Mouse (Mus musculus) intestine, embryonic 16.5 days (tissue): ENCODE results near the gene Eps8l3. TPM values are rescaled to one million over a fixed set of nuclear protein-coding genes. Genes with fewer than 3 reads are reported as not detected.

Source experiments
- ATAC-seq: fragments of 200-750 bp; cut with Nextera tagmentation; 2 replicates; pipeline ENCODE4 v1.8.0; 2017; ENCODE audit warnings: moderate TSS enrichment, moderate library complexity
- H3K27ac ChIP-seq: fragments of 300-500 bp; sonication (generic); 2 replicates; pipeline ENCODE4 v1.5.1; 2014; ENCODE audit warnings: mild to moderate bottlenecking, low read length
- H3K27me3 ChIP-seq: fragments of 300-500 bp; sonication (generic); replicated peaks from 2 replicates; pipeline ENCODE4 v1.6.1; 2014; ENCODE audit warnings: low read length, control low read depth, mixed read lengths; ENCODE audit not compliant: control insufficient read depth, insufficient read depth
- H3K36me3 ChIP-seq: fragments of 300-500 bp; sonication (generic); 2 replicates; pipeline ENCODE4 v1.6.1; 2014; ENCODE audit warnings: low read length, control low read depth; ENCODE audit not compliant: control insufficient read depth, insufficient read depth
- H3K4me1 ChIP-seq: fragments of 300-500 bp; sonication (generic); 2 replicates; pipeline ENCODE4 v1.6.1; 2014; ENCODE audit warnings: low read length, control low read depth, mixed read lengths; ENCODE audit not compliant: control insufficient read depth, insufficient read depth
- H3K4me2 ChIP-seq: fragments of 300-500 bp; sonication (generic); 2 replicates; pipeline ENCODE4 v1.6.1; 2014; ENCODE audit warnings: low read depth, low read length, control low read depth
- H3K4me3 ChIP-seq: fragments of 300-500 bp; sonication (generic); 2 replicates; pipeline ENCODE4 v1.5.1; 2014; ENCODE audit warnings: mild to moderate bottlenecking, low read length
- H3K9ac ChIP-seq: fragments of 300-500 bp; sonication (generic); 2 replicates; pipeline ENCODE4 v1.6.1; 2014; ENCODE audit warnings: low read depth, low read length
- H3K9me3 ChIP-seq: fragments of 300-500 bp; sonication (generic); 2 replicates; pipeline ENCODE4 v1.6.1; 2016; ENCODE audit warnings: low read length, control low read depth; ENCODE audit not compliant: control insufficient read depth
- WGBS: fragments of 180-500 bp; shearing (Covaris S2); extraction: QIAGEN DNeasy Blood & Tissue Kit; methylation state at CpG from one replicate; pipeline ENCODE4 v1.1.7; 2014; 5-methylcytosine and 5-hydroxymethylcytosine counted together
- polyA plus RNA-seq: library from polyadenylated mRNA; unstranded; fragments of >200 nt; fragmentation: Nextera tagmentation; extraction: Ambion mirVana; gene quantifications from 2 replicates; pipeline ENCODE4 v1.2.1, GENCODE M21; 2015

Eps8l3 gene
- polyA plus RNA-seq, 1 experiment from 2014 or later = 274 TPM

GRCm38 (mm10) chr3:107931134-107931533, 54.1 kb downstream of the Eps8l3 start:
- no peaks in the 10 kb centered on the region for H3K36me3 ChIP-seq
- peak overlapping the region; percentile 63 for H3K4me2 ChIP-seq
- H3K27me3 ChIP-seq = no peaks in the 10 kb centered on the region
- 59% methylated on average over 2 of the region's 2 CpGs for WGBS
- ATAC-seq = no peak
- peak overlapping the region; percentile 62 for H3K9ac ChIP-seq
- no peaks in the 10 kb centered on the region for H3K9me3 ChIP-seq
- H3K27ac ChIP-seq = peak overlapping the region; percentile 62
- 0 out of 2 replicates have a peak, but pooled peaks cover 6% of the 10 kb centered on the region for H3K4me1 ChIP-seq
- peak overlapping the region; percentile 34 for H3K4me3 ChIP-seq

- Histone ChIP-seq H3K9me3 (no peaks in the 10 kb centered on the region), H3K4me1 (0 out of 2 replicates have a peak, but pooled peaks cover 6% of the 10 kb centered on the region), H3K4me3 (peak within 1 kb of the TSS; percentile 34), H3K27ac (peak within 1 kb of the TSS; percentile 62), H3K4me2 (peak within 1 kb of the TSS; percentile 63), H3K27me3 (no peaks in the 10 kb centered on the region), H3K36me3 (no peaks in the 10 kb centered on the region), H3K9ac (peak within 1 kb of the TSS; percentile 62)
- WGBS = 5% methylated on average over 10 of the region's 10 CpGs
- peak; percentile 97 for ATAC-seq
These were observed 54.6 kb downstream of the Eps8l3 start, which contains the start of gene Gstm7 for GRCm38 (mm10) chr3:107931670-107932069. Gene Gstm7 (minus strand): TSS chr3:107931817.

DNA sequence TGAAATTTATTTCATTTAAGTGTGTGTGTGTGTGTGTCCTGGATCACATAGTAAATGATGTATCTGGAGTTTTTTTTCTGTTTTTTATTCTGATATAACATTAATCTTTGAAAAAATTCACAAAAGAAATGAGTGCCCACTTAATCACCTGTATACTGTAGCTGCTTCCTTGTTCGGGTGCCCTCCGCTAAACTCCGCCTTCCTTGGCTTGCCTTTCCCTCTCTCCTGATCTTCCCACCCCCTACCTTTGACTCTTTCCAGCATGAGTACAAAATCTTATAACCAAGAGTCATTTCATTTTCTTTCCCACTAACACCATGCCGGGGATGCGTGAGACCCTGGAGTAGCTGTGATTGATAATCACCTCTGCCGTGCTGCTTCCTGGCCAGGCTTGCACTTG, 55.1 kb downstream of the Eps8l3 start:
- Histone ChIP-seq H3K27ac (no peak overlapping the region), H3K4me1 (0 out of 2 replicates have a peak, but pooled peaks cover 6% of the 10 kb centered on the region), H3K4me3 (no peak overlapping the region), H3K9ac (no peak overlapping the region), H3K27me3 (no peaks in the 10 kb centered on the region), H3K9me3 (no peaks in the 10 kb centered on the region), H3K4me2 (no peak overlapping the region), H3K36me3 (no peaks in the 10 kb centered on the region)
- 63% methylated on average over 6 of the region's 6 CpGs for WGBS
- ATAC-seq = peak; percentile 66

GRCm38 (mm10) chr3:107935268-107935667, 58.2 kb downstream of the Eps8l3 start:
- Histone ChIP-seq H3K36me3 (no peaks in the 10 kb centered on the region), H3K9me3 (no peaks in the 10 kb centered on the region), H3K4me3 (no peak overlapping the region), H3K27me3 (no peaks in the 10 kb centered on the region), H3K4me1 (0 out of 2 replicates have a peak, but pooled peaks cover 4% of the 10 kb centered on the region), H3K4me2 (no peak overlapping the region), H3K9ac (no peak overlapping the region), H3K27ac (no peak overlapping the region)
- 88% methylated on average over 3 of the region's 3 CpGs for WGBS
- no peak for ATAC-seq

GRCm38 (mm10) chr3:107935888-107936287, 58.9 kb downstream of the Eps8l3 start:
- H3K4me3 ChIP-seq = no peak overlapping the region
- no peak overlapping the region for H3K9ac ChIP-seq
- no peak overlapping the region for H3K4me2 ChIP-seq
- 0 out of 2 replicates have a peak, but pooled peaks cover 4% of the 10 kb centered on the region for H3K4me1 ChIP-seq
- no peaks in the 10 kb centered on the region for H3K9me3 ChIP-seq
- H3K27me3 ChIP-seq = no peaks in the 10 kb centered on the region
- no peak overlapping the region for H3K27ac ChIP-seq
- H3K36me3 ChIP-seq = no peaks in the 10 kb centered on the region
- 45% methylated on average over 3 of the region's 3 CpGs for WGBS
- ATAC-seq = no peak

- Histone ChIP-seq H3K27ac (no peak overlapping the region), H3K9me3 (no peaks in the 10 kb centered on the region), H3K4me3 (no peak overlapping the region), H3K4me1 (no peaks in the 10 kb centered on the region), H3K4me2 (no peak overlapping the region), H3K27me3 (no peaks in the 10 kb centered on the region), H3K9ac (no peak overlapping the region), H3K36me3 (no peaks in the 10 kb centered on the region)
- 43% methylated on average over 3 of the region's 3 CpGs for WGBS
- ATAC-seq = peak; percentile 30
These were observed 62.4 kb downstream of the Eps8l3 start for GRCm38 (mm10) chr3:107939403-107939802.

- WGBS = 73% methylated on average over 4 of the region's 4 CpGs
- Histone ChIP-seq H3K9ac (no peak overlapping the region), H3K4me3 (no peak overlapping the region), H3K27me3 (no peaks in the 10 kb centered on the region), H3K36me3 (no peaks in the 10 kb centered on the region), H3K4me1 (no peaks in the 10 kb centered on the region), H3K4me2 (no peak overlapping the region), H3K27ac (no peak overlapping the region), H3K9me3 (no peaks in the 10 kb centered on the region)
- no peak for ATAC-seq
These were observed 62.8 kb downstream of the Eps8l3 start for GRCm38 (mm10) chr3:107939830-107940229.

- H3K27me3 ChIP-seq = no peaks in the 10 kb centered on the region
- no peak overlapping the region for H3K9ac ChIP-seq
- H3K36me3 ChIP-seq = no peaks in the 10 kb centered on the region
- no peaks in the 10 kb centered on the region for H3K4me1 ChIP-seq
- no peaks in the 10 kb centered on the region for H3K9me3 ChIP-seq
- 65% methylated on average over 7 of the region's 7 CpGs for WGBS
- no peak overlapping the region for H3K4me3 ChIP-seq
- no peak overlapping the region for H3K4me2 ChIP-seq
- no peak overlapping the region for H3K27ac ChIP-seq
- no peak for ATAC-seq
These were observed 63.5 kb downstream of the Eps8l3 start for GRCm38 (mm10) chr3:107940524-107940923.

DNA sequence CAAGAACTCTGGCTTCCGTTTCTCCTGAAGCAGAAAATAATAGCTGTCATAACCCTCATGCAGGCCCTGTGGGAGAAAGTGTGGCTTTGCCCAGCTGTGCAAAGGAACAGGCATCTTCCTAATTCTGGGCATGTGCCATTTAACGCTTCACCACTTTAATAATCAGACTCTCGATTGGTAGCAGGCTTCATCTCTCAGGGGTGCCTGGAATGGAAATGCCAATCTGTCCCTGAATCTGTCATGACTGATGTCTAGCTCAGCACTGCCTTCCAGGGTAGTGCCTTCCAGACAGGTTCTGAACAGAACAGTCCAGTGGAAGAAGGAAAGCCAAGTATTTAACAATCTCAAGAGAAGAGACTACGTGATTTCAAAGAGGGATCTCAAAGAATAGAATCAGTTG, 64.2 kb downstream of the Eps8l3 start:
- Histone ChIP-seq H3K9ac (no peak overlapping the region), H3K4me1 (no peaks in the 10 kb centered on the region), H3K4me2 (no peak overlapping the region), H3K4me3 (no peak overlapping the region), H3K27me3 (no peaks in the 10 kb centered on the region), H3K9me3 (no peaks in the 10 kb centered on the region), H3K27ac (no peak overlapping the region), H3K36me3 (no peaks in the 10 kb centered on the region)
- 84% methylated on average over 4 of the region's 4 CpGs for WGBS
- no peak for ATAC-seq
